Mouse (Mus musculus): ENCODE measurements around the gene Zdhhc20. TPM values are rescaled to one million over a fixed set of nuclear protein-coding genes. Genes with fewer than 3 reads are reported as not detected.
"Not testable (repeated sequence)": the region's sequence is repeated elsewhere in the genome, so short reads cannot be mapped to it uniquely, and the experiment has no call there.

Gene Zdhhc20
- 100 to 1,000 TPM; 212 to 215 TPM for polyA plus RNA-seq (2017; shearing (Covaris generic))

- ATAC-seq: peak; percentile 88
Measured at GRCm38 (mm10) chr14:57890011-57890842, at the start of gene Zdhhc20. Gene Zdhhc20, minus strand, starts transcription at chr14:57890276.

GRCm38 (mm10) chr14:57937297-57937696 lies 47.2 kb upstream of the Zdhhc20 start:
- ATAC-seq: no peak

GRCm38 (mm10) chr14:57934666-57935065 lies 44.6 kb upstream of the Zdhhc20 start:
- no peak for ATAC-seq

- no peak for ATAC-seq
Measured at GRCm38 (mm10) chr14:57933608-57934007, 43.5 kb upstream of the Zdhhc20 start.

- no peak for ATAC-seq
Measured at GRCm38 (mm10) chr14:57932881-57933443, 42.9 kb upstream of the Zdhhc20 start.

- ATAC-seq: no peak
Measured at GRCm38 (mm10) chr14:57921428-57922131, 31.5 kb upstream of the Zdhhc20 start.

- ATAC-seq: no peak
Measured at GRCm38 (mm10) chr14:57920568-57921310, 30.7 kb upstream of the Zdhhc20 start.

- no peak for ATAC-seq
Measured at GRCm38 (mm10) chr14:57919148-57919875, 29.2 kb upstream of the Zdhhc20 start.

- no peak for ATAC-seq
Measured at GRCm38 (mm10) chr14:57915341-57915740, 25.3 kb upstream of the Zdhhc20 start.

- not testable (repeated sequence) for ATAC-seq
Measured at GRCm38 (mm10) chr14:57912211-57913007, 22.3 kb upstream of the Zdhhc20 start.

- not testable (repeated sequence) for ATAC-seq
Measured at GRCm38 (mm10) chr14:57911787-57912186, 21.7 kb upstream of the Zdhhc20 start.

GRCm38 (mm10) chr14:57911316-57911715 lies 21.2 kb upstream of the Zdhhc20 start:
- ATAC-seq: no peak

GRCm38 (mm10) chr14:57910501-57911068 lies 20.5 kb upstream of the Zdhhc20 start:
- ATAC-seq: peak; percentile 88

GRCm38 (mm10) chr14:57909297-57909696 lies 19.2 kb upstream of the Zdhhc20 start:
- no peak for ATAC-seq

GRCm38 (mm10) chr14:57908431-57908830 lies 18.4 kb upstream of the Zdhhc20 start:
- peak; percentile 62 for ATAC-seq

GRCm38 (mm10) chr14:57901998-57902397 lies 11.9 kb upstream of the Zdhhc20 start:
- no peak for ATAC-seq

GRCm38 (mm10) chr14:57896882-57897281 lies 6.8 kb upstream of the Zdhhc20 start:
- peak; percentile 77 for ATAC-seq

GRCm38 (mm10) chr14:57896088-57896871 lies 6.2 kb upstream of the Zdhhc20 start:
- peak; percentile 48 for ATAC-seq

GRCm38 (mm10) chr14:57894346-57894745 lies 4.3 kb upstream of the Zdhhc20 start:
- ATAC-seq: no peak

- ATAC-seq: no peak
Measured at GRCm38 (mm10) chr14:57892961-57893360, 2.9 kb upstream of the Zdhhc20 start.
